Mouse (Mus musculus) liver, embryonic 11.5 days (tissue): ENCODE measurements around the gene Mctp1. TPM values are rescaled to one million over a fixed set of nuclear protein-coding genes. Genes with fewer than 3 reads are reported as not detected.
"Not testable (repeated sequence)": the region's sequence is repeated elsewhere in the genome, so short reads cannot be mapped to it uniquely, and the experiment has no call there.

ENCODE experiments used
- ATAC-seq: fragments of 200-750 bp; cut with Nextera tagmentation; replicated peaks from 2 replicates; pipeline ENCODE4 v1.8.0; 2017; ENCODE audit warnings: moderate number of reproducible peaks, mild to moderate bottlenecking, moderate TSS enrichment, moderate library complexity; ENCODE audit not compliant: low FRiP score
- DNase-seq: peaks from one replicate; pipeline ENCODE4 v3.0.0-alpha.2; 2017; ENCODE audit warnings: low spot score
- H3K27ac ChIP-seq: fragments of 300-500 bp; sonication (generic); 2 replicates; pipeline ENCODE4 v1.5.1; 2014; ENCODE audit warnings: mild to moderate bottlenecking, low read depth, low read length, control low read depth
- H3K27me3 ChIP-seq: fragments of 300-500 bp; sonication (generic); replicated peaks from 2 replicates; pipeline ENCODE4 v1.6.1; 2014; ENCODE audit warnings: low read length, mixed read lengths; ENCODE audit not compliant: control insufficient read depth, insufficient read depth
- H3K36me3 ChIP-seq: fragments of 300-500 bp; sonication (generic); 2 replicates; pipeline ENCODE4 v1.6.1; 2014; ENCODE audit warnings: mild to moderate bottlenecking, low read length, moderate library complexity, mixed read lengths; ENCODE audit not compliant: control insufficient read depth, insufficient read depth
- H3K4me1 ChIP-seq: fragments of 300-500 bp; sonication (generic); replicated peaks from 2 replicates; pipeline ENCODE4 v1.6.1; 2014; ENCODE audit warnings: low read length, mixed read lengths; ENCODE audit not compliant: control insufficient read depth, insufficient read depth
- H3K4me2 ChIP-seq: fragments of 300-500 bp; sonication (generic); 2 replicates; pipeline ENCODE4 v1.6.1; 2014; ENCODE audit warnings: mild to moderate bottlenecking, control low read depth, moderate library complexity
- H3K4me3 ChIP-seq: fragments of 300-500 bp; sonication (generic); 2 replicates; pipeline ENCODE4 v1.5.1; 2014; ENCODE audit warnings: low read depth, low read length, control low read depth
- H3K9ac ChIP-seq: fragments of 300-500 bp; sonication (generic); 2 replicates; pipeline ENCODE4 v1.6.1; 2014; ENCODE audit warnings: low read depth, low read length, control low read depth
- H3K9me3 ChIP-seq: fragments of 300-500 bp; sonication (generic); 2 replicates; pipeline ENCODE4 v1.6.1; 2016; ENCODE audit warnings: low read length, inconsistent platforms, mixed read lengths; ENCODE audit not compliant: control insufficient read depth
- WGBS: fragments of 180-500 bp; shearing (Covaris S2); extraction: QIAGEN DNeasy Blood & Tissue Kit; methylation state at CpG from one replicate; pipeline ENCODE4 v1.1.7; 2014; 5-methylcytosine and 5-hydroxymethylcytosine counted together
- polyA plus RNA-seq: library from polyadenylated mRNA; unstranded; fragments of >200 nt; fragmentation: Nextera tagmentation; extraction: Ambion mirVana; gene quantifications from 2 replicates; pipeline ENCODE4 v1.2.1, GENCODE M21; 2014

The Mctp1 gene
- polyA plus RNA-seq, 1 experiment from 2014 or later, result 0.89 TPM

- Histone ChIP-seq H3K36me3 (no peaks in the 10 kb centered on the region), H3K27me3 (no peaks in the 10 kb centered on the region), H3K4me2 (no peak overlapping the region), H3K4me1 (no peaks in the 10 kb centered on the region), H3K9me3 (no peaks in the 10 kb centered on the region), H3K9ac (no peak overlapping the region), H3K4me3 (no peak overlapping the region), H3K27ac (no peak overlapping the region)
- ATAC-seq (no peak), DNase-seq (no peak)
Measured at GRCm38 (mm10) chr13:76436426-76436825, 52.1 kb downstream of the Mctp1 start.

GRCm38 (mm10) chr13:76438765-76439164, 54.4 kb downstream of the Mctp1 start:
- Histone ChIP-seq H3K36me3 (no peaks in the 10 kb centered on the region), H3K4me1 (no peaks in the 10 kb centered on the region), H3K4me3 (no peak overlapping the region), H3K9ac (no peak overlapping the region), H3K9me3 (no peaks in the 10 kb centered on the region), H3K27ac (no peak overlapping the region), H3K4me2 (no peak overlapping the region), H3K27me3 (no peaks in the 10 kb centered on the region)
- WGBS, result 88% methylated on average over 1 of the region's 1 CpGs
- ATAC-seq (no peak), DNase-seq (no peak)

- ATAC-seq, result peak; percentile 67
Measured at GRCm38 (mm10) chr13:76446059-76446458, 61.7 kb downstream of the Mctp1 start.

GRCm38 (mm10) chr13:76447528-76447927, 63.2 kb downstream of the Mctp1 start:
- 57% methylated on average over 1 of the region's 1 CpGs for WGBS
- Histone ChIP-seq H3K36me3 (no peaks in the 10 kb centered on the region), H3K4me3 (no peak overlapping the region), H3K9me3 (no peaks in the 10 kb centered on the region), H3K4me1 (no peaks in the 10 kb centered on the region), H3K9ac (no peak overlapping the region), H3K4me2 (no peak overlapping the region), H3K27ac (no peak overlapping the region), H3K27me3 (no peaks in the 10 kb centered on the region)
- DNase-seq (no peak), ATAC-seq (no peak)

More at GRCm38 (mm10) chr13:76446059-76446458, 61.7 kb downstream of the Mctp1 start:
- no peaks in the 10 kb centered on the region for H3K9me3 ChIP-seq
- no peaks in the 10 kb centered on the region for H3K27me3 ChIP-seq
- no peak overlapping the region for H3K27ac ChIP-seq
- H3K36me3 ChIP-seq, result no peaks in the 10 kb centered on the region
- WGBS, result 52% methylated on average over 1 of the region's 1 CpGs
- no peak overlapping the region for H3K9ac ChIP-seq
- no peaks in the 10 kb centered on the region for H3K4me1 ChIP-seq
- H3K4me2 ChIP-seq, result no peak overlapping the region
- H3K4me3 ChIP-seq, result no peak overlapping the region
- no peak for DNase-seq

- H3K27me3 ChIP-seq, H3K9me3 ChIP-seq, DNase-seq, H3K4me3 ChIP-seq, H3K27ac ChIP-seq, H3K4me2 ChIP-seq, H3K4me1 ChIP-seq, ATAC-seq, H3K9ac ChIP-seq, H3K36me3 ChIP-seq: not testable (repeated sequence)
- WGBS, result 73% methylated on average over 3 of the region's 3 CpGs
Measured at GRCm38 (mm10) chr13:76451526-76451925, 67.2 kb downstream of the Mctp1 start.

GRCm38 (mm10) chr13:76481601-76482000, 97.3 kb downstream of the Mctp1 start:
- Histone ChIP-seq H3K36me3 (no peaks in the 10 kb centered on the region), H3K9me3 (no peaks in the 10 kb centered on the region), H3K4me3 (no peak overlapping the region), H3K4me1 (no peaks in the 10 kb centered on the region), H3K4me2 (no peak overlapping the region), H3K9ac (no peak overlapping the region), H3K27me3 (no peaks in the 10 kb centered on the region), H3K27ac (no peak overlapping the region)
- ATAC-seq, result no peak
- DNase-seq, result no peak

GRCm38 (mm10) chr13:76482998-76483397, 98.7 kb downstream of the Mctp1 start:
- no peak for ATAC-seq
- no peaks in the 10 kb centered on the region for H3K4me1 ChIP-seq
- no peak for DNase-seq
- no peaks in the 10 kb centered on the region for H3K27me3 ChIP-seq
- no peaks in the 10 kb centered on the region for H3K36me3 ChIP-seq
- H3K27ac ChIP-seq, result no peak overlapping the region
- 68% methylated on average over 2 of the region's 2 CpGs for WGBS
- H3K4me3 ChIP-seq, result no peak overlapping the region
- no peaks in the 10 kb centered on the region for H3K9me3 ChIP-seq
- H3K9ac ChIP-seq, result no peak overlapping the region
- H3K4me2 ChIP-seq, result no peak overlapping the region

- Histone ChIP-seq H3K4me3 (no peak overlapping the region), H3K9ac (no peak overlapping the region), H3K36me3 (no peaks in the 10 kb centered on the region), H3K4me2 (no peak overlapping the region), H3K27me3 (no peaks in the 10 kb centered on the region), H3K27ac (no peak overlapping the region), H3K4me1 (no peaks in the 10 kb centered on the region), H3K9me3 (no peaks in the 10 kb centered on the region)
- DNase-seq (no peak), ATAC-seq (peak; percentile 41)
- 54% methylated on average over 2 of the region's 2 CpGs for WGBS
Measured at GRCm38 (mm10) chr13:76484086-76484709, 99.9 kb downstream of the Mctp1 start.

GRCm38 (mm10) chr13:76515896-76516295, 131.6 kb downstream of the Mctp1 start:
- Histone ChIP-seq H3K36me3 (no peaks in the 10 kb centered on the region), H3K4me2 (no peak overlapping the region), H3K9ac (no peak overlapping the region), H3K4me1 (no peaks in the 10 kb centered on the region), H3K27me3 (no peaks in the 10 kb centered on the region), H3K4me3 (no peak overlapping the region), H3K27ac (no peak overlapping the region), H3K9me3 (no peaks in the 10 kb centered on the region)
- ATAC-seq, result no peak
- no peak for DNase-seq
- 78% methylated on average over 2 of the region's 2 CpGs for WGBS
